Mouse (Mus musculus): ENCODE results near the gene Vpreb1.
"Not testable (repeated sequence)": the region's sequence is repeated elsewhere in the genome, so short reads cannot be mapped to it uniquely, and the experiment has no call there.

Gene Vpreb1

DNA sequence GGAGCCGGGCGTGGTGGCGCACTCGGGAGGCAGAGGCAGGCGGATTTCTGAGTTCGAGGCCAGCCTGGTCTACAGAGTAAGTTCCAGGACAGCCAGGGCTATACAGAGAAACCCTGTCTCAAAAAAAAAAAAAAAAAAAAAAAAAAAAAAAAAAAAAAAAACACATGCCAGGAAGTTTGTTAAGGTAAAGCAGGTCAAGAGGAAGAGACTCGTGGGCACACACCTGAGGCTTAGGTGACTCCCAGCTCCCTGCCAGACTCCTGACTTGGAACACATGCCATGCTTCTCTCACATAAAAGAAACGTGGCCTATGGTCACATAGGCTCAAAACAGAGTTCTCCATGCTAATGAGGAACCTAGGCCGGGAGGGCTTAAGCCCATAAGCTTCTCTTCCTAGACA, 14.6 kb downstream of the Vpreb1 start:
- DNase-seq (ENCODE audit: low spot score in 2 of 2) = not testable (repeated sequence)

DNA sequence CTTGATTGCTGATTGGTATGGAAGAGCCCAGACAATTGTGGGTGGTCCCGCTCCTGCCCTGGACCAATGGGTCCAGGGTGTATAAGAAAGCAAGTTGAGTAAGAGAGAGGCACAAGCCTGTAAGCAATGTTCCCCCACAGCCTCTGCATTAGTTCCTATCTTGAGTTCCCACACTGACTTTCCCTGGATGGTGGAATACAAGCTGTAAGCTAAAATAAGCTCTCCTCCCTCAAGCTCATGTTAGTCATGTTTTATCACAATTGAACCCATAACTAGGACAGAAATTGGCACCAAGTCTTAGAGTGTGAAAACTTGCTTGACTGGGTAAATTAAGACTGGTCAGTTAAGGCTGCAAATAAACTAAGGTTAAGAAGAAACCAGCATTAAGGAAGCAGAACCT, 15.1 kb downstream of the Vpreb1 start:
- DNase-seq (ENCODE audit: low spot score in 2 of 2) = no peak

DNA sequence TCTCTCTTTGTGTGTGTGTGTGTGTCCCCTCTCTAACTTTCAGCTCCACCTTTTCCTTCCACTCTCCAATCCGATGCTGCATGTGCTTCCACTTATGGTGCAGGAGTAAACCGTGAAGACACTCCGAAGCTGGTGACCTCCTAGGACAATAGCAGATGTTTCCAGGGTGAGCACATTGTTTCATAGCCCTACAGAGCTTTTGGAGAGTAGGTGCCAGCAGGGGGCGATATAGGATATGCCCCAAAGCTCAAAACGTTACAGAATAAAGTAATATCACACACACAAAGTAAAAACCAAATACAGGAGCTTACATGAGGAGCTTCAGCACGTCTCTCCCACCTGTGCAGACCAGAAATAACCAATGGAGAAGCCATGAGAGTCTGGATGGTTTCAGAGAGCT, 15.8 kb downstream of the Vpreb1 start:
- DNase-seq (ENCODE audit: low spot score in 2 of 2) = peak in 1 of 2 experiments; percentile 28

DNA sequence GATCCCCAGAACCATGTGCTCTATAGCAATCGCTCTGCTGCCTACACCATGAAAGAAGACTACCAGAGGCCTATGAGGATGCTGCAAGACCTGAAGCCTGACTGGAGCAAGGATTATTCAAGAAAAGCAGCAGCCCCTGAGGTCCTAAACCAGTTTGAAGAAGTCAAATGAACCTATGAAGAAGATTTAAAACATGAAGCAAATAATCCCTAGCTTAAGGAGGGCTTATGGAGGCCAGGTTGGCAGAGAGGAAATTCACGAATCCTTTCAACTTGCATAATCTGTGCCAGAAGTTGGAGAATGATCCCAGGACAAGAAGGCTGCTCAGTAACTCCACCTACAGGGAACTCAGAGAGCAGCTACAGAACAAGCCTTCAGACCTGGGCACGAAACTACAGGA, 18.2 kb downstream of the Vpreb1 start:
- DNase-seq (ENCODE audit: low spot score in 2 of 2) = no peak

DNA sequence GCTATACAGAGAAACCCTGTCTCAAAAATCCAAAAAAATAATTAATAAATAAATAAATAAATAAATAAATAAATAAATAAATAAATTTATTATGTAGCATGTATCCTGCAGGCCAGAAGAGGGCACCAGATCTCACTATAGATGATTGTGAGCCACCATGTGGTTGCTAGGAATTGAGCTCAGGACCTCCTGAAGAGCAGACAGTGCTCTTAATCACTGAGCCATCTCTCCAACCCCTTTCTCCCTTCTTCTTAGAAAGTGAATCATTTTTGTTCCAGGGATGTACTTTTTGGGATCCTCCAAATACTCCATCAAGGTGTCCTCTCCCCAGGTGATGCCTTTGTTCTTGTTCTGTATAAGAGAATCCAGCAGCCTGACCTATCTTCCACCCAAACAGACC, 21.4 kb downstream of the Vpreb1 start:
- no peak for DNase-seq (ENCODE audit: low spot score in 2 of 2)

DNA sequence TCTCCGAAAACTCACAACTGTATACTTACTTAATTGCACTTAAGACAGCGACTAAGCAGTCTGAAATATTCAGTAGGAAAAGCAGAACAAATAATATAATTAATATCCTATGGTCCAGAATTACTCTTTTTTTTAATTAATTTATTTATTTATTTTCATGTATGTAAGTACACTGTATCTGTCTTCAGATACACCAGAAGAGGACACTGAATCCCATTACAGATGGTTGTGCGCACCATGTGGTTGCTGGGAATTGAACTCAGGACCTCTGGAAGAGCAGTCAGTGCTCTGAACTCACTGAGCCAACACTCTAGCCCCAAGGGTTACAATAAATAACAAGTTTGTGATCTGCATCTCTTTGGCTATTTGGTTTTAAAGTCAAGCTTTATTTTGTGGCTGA, 41.0 kb downstream of the Vpreb1 start:
- no peak for DNase-seq (ENCODE audit: low spot score in 2 of 2)

DNA sequence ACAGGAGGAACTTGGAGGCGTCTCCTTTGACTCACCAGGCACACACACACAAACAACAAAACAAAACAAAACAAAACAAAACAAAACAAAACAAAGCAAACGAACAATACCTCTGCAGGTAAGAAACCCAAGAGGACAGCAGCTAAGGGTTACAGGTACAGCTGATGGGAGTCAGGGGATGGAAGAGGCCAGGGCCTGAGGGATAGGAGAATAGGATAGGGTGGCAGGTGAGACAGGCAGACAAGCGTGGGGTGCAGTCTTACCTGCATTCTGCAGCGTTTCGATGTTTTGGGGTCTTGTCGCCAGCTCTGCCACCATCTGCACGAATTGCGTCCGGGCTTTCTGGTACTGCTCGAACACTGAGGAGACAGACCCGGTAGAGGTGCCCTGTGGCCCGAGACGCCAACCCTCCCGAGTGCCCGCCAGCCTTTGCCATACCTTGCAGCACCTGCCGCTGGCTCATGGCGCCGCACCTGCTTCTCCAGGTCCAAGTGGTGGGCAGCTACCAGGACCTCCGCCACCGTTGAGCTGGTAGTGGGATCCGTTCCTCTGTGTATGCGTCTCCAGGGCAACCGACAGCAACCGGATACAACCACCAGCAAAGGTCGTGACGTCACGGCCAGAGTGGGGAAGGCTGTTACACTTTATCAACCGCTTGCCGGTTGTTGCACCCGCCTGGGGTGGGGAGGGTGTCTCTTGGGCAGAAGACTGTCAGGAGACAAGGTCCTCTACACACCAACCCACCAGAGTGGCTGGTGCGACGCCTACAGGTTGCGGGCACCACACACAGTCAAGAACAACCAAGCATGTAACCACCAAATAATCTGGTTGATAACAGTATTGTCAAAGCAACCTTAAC, 41.7 kb downstream of the Vpreb1 start, which contains the start of gene Spag6l:
Gene Spag6l, minus strand, starts transcription at position 700 of the 859 bp plus-strand sequence.
- DNase-seq (ENCODE audit: low spot score in 2 of 2) = peak in 1 of 2 experiments; percentile 4

DNA sequence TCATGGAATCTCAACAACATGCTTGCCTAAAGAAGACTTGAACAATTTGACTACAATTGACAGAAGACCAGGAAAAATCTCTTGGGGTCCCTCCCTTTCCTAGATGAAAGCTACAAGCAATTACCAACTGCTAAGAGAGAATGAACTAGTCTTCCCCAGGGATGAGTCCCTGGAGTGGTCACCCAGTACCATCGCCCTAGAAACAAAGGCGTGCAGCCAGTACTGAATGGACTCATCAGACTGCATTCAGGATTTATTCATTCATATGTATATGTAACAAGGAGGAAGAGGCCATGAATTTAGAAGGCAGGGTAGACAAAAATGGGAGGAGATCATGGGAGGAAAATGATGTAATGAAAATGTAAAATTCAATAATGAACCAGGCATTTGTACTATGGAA, 44.4 kb downstream of the Vpreb1 start:
- no peak for DNase-seq (ENCODE audit: low spot score in 2 of 2)

DNA sequence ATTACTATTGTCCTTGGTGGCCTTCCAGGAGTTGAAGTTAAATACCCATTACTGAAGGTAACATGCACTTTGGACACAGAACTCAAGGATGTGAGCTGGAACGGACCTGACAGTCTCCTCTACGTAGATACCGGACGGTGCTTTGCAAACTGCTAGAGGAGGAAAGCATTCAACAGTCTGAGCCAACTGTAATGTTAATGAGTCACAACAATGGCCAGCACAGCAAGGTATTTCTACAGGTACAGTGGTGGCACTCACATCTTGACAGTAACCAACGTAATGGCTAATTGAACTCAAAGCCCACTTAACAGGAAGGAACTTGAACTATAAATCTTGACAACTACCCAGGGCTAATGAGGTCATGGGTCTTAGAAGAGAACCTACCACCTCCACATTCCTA, 45.2 kb downstream of the Vpreb1 start:
- no peak for DNase-seq (ENCODE audit: low spot score in 2 of 2)

Measured in urinary bladder, adult 18-20 months (tissue).